Mouse (Mus musculus) monocyte, adult 2 months (primary cell): ENCODE data around the gene Irx2.

Experiments
- DNase-seq, 2 experiments: peaks; one replicate each; pipeline ENCODE4 v3.0.0; 2022; ENCODE audit warnings: low spot score in 2 of 2, low read depth in 1 of 2

Gene Irx2

DNA sequence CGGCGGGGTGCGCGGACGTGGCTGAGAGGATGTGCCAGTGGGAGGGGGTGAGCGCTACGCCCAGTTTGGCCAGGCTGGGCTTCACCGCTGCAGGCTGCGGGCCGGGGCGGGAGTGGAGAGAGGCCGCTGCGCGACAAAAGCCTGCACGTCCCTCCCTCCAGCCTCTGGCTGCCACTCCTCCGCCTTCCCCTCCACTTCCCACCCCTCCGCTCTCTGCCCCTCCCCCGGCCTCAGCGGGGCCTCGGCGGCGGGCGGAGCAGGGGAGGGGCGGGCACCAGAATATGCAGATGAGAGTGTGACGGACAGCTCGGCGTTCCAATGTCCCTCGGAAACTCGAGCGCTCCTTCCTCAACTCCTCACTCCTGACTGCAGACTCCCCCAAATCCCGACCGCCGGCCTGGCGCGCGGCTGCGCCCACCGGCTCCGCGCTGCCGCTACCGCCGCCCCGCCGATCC is at the start of gene Irx2:
Irx2 (plus strand) TSS at position 359 of the 455 bp plus-strand sequence.
- no peak for DNase-seq

DNA sequence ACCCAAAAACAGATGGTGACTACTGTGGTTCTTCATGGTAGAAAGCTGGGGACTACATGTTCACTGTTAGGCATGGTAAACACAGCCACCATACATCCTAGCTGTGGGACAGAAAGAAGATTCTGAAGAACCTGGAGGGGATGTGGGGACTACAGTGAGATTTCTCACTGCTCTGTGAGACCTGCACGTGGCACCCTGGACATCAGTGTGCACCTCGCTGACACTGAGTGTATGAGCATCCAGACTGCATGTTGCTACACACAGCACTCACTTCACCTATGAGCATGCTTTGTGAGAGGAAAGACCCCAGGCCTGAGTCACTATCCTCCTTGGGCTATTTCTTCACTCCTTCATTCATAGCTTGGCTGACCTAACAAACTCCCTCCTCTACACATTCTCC is 47.3 kb upstream of the Irx2 start:
- no peak for DNase-seq

DNA sequence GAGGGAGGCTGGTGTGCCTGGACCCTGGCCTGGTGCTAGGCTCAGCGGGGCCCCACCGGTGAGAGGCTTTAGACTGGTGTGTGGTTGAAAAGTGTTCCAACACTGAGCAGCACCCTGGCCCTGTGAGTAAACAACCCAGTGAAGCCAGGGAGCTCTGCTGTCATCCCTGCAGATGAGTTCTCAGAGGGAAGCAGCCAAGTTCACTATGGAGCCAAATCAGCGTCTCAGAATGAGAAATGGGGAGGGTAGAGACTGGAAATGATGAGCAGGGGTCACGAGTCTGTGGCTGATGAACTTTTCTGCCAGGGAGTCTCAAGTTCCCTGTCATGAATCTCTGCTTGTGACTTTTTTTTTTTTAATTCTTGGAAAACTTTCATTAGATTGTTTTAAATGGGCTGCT is 36.1 kb upstream of the Irx2 start:
- no peak for DNase-seq

DNA sequence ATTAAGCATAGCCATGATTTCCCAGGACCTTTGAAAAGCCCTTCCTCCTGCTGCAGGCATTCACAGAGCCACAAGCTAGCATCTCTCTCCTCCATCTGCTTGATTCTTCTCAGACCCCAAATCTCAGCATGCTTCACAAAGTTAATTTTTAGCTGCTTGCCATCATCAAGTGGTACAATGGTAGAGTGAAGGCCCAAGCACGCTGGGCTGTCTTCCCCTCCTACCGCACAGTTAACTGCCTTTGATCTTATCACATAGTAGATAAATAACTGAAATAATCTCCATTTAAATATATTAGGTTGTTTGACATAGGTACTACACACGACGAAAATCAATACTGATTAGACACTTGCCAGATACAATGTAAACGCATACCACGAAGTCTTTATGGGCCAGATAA is 35.3 kb upstream of the Irx2 start:
- no peak for DNase-seq

- no peak for DNase-seq
These were observed 34.9 kb upstream of the Irx2 start for GRCm38 (mm10) chr13:72593710-72594111.

GRCm38 (mm10) chr13:72599254-72599653 is 29.4 kb upstream of the Irx2 start:
- no peak for DNase-seq

DNA sequence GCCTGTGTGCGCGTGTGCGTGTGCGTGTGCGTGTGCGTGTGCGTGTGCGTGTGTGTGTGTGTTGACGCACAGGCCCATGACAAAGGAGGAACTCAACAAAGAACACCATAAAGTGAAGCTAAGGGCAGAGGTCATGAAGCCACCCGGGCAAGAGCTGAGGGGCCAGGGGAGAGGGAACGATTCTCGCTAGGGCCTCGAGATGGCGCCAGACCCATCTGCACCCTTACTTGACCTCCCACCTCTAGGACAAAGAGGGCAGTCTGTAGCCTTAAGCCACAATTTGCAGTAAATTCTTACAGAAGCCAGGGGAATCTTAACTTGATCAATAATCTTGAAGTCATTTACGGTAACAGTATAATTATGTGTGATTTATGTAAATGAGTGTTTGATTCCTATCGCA is 19.9 kb upstream of the Irx2 start:
- no peak for DNase-seq

DNA sequence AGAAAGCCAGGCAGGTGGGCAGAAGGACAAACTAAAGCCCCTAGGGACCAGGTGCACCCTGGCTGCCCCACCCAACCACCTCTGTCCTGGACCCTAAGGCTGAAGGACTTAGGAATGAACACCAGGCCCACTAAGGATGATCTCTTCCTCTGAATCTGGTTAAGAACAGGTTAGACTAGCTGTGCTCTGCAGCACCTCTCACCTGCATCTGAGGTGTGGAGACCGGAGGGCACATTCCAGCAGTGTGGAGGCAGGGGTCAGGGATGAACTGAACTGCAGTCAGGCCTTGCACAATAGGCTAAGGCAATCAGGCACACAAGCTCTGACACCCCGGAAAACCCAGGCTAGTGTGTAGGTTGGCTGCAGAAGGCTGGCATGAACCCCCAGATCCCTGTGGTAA is 18.3 kb upstream of the Irx2 start:
- no peak for DNase-seq

- DNase-seq = no peak
These were observed 4.4 kb upstream of the Irx2 start for GRCm38 (mm10) chr13:72623926-72624846.

- DNase-seq = no peak
These were observed 3.8 kb upstream of the Irx2 start for GRCm38 (mm10) chr13:72624847-72625170.

GRCm38 (mm10) chr13:72625236-72625950 is 3.2 kb upstream of the Irx2 start:
- no peak for DNase-seq

GRCm38 (mm10) chr13:72627391-72628321 is 964 bp upstream of the Irx2 start:
- DNase-seq = no peak

DNA sequence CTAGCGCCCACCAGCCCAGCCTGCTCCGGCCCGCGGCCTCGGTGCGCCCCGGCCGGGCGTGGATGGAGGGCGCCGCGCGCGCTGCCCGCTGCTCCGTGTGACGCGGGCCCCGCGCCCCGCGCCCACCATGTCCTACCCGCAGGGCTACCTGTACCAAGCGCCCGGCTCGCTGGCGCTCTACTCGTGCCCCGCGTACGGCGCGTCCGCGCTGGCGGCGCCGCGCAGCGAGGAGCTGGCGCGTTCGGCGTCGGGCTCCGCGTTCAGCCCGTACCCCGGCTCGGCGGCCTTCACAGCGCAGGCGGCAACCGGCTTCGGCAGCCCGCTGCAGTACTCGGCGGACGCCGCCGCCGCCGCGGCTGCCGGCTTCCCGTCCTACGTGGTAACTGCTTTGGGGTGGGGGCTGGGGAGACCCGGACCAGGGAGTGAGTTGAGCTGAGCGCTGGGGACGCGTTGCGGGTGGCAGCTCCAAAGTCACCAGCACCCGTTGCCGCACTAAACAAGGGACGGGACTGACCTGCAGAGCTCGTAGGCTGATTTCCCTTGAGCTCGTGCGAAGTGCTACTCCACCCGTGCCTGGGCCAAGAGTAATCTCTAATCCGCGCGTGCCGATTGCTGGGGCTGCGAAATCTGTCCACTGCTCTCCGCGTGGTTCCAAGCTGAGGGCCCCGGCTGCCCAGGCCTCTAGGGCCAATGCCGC is 463 bp downstream of the Irx2 start:
- DNase-seq = no peak

DNA sequence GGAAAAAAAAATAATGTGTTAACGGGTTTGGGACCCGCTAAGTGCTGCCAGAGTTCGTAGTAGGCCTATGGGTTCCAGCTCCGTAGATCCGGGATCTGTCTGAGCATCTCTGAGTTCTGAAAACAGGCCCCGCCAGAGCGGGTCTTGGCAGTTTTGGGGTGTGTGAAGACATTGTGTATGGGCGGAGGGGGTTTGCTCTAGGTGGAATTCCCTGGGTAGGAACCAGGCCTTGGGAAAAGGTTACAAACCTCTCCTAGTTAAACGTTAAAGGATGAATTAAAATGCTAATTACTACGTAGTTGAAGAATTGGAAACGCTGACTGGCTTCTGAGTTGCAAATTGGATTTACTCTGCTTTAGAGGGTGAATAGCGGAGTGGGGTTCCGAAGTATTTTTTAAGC is 1.2 kb downstream of the Irx2 start:
- DNase-seq = no peak

GRCm38 (mm10) chr13:72630501-72631372 is 2.1 kb downstream of the Irx2 start:
- DNase-seq = no peak

DNA sequence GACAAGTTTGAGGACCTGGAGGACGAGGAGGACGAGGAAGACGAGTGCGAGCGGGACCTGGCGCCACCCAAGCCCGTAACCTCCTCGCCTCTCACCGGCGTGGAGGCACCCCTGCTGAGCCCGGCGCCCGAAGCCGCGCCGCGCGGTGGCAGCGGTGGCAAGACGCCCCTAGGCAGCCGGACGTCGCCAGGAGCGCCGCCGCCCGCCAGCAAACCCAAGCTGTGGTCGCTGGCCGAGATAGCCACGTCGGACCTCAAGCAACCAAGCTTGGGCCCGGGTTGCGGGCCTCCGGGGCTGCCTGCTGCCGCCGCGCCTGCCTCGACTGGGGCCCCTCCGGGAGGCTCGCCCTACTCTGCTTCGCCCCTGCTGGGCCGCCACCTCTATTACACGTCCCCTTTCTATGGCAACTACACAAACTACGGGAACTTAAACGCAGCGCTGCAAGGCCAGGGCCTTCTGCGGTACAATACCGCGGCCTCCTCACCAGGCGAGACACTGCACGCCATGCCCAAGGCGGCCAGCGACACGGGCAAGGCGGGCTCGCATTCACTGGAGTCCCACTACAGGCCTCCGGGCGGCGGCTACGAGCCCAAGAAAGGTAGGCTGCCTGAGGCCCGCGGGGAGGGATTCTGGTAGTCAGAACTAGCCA is 2.9 kb downstream of the Irx2 start:
- no peak for DNase-seq

DNA sequence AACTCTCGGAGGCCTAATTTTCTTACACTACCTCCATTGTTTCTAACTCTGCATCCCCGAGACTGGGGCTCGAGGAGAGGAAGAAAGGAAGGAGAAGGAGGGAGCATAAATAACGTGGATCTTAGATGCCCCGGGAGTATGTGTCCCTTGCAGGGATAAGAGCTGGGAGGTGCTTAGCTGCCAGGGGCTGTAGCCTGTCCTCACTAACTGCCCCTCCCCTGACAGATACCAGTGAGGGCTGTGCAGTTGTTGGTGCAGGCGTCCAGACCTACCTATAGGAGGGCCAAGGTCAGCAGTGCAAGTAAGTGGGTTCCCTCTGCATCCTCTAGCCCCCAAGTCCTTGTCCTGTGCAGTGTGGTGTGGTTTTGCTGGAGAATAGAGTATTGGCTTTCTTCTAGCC is 3.7 kb downstream of the Irx2 start:
- DNase-seq = no peak

- DNase-seq = no peak
These were observed 4.5 kb downstream of the Irx2 start for GRCm38 (mm10) chr13:72633097-72633496.

DNA sequence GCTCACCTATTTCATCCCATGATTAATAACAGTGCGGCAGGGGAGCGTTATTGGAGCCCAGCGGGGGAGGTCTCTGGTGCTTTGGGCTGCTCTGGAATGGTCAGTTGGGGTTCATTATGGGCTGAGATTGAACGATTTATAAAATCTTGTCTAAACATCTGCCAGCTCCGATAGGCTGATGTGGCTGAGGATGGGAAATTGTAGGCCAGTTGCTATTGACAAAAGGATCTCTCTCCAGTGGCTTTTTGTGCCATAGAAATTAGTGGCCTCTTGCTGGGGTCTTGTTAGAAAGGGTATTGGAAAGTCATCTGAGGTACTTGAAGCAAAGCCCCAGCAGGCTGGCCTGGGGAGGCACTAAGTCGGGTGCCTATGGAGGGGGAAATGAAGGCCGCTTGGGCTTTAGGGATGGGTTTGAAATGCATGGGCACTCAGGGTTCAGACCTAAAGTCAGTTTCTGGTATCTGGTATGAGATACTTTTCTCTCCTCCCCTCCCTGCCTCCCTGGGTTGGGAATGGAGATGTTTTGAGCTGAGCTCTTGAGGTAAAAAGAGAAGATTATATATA is 6.2 kb downstream of the Irx2 start:
- DNase-seq = no peak
